Mouse (Mus musculus) heart, adult 2 months (tissue): Measurements from ENCODE around the gene Fezf2. TPM values are rescaled to one million over a fixed set of nuclear protein-coding genes. Genes with fewer than 3 reads are reported as not detected.
A peak's percentile ranks its signal among the peaks of the same experiment; 100 is the strongest.

ENCODE experiments used
- DNase-seq, 2 experiments: peaks; one replicate each; pipeline ENCODE4 v3.0.0; 2021
- H3K27ac ChIP-seq: fragments of 200-600 bp; 2 replicates; pipeline ENCODE4 v1.8.1; 2022
- H3K27me3 ChIP-seq: fragments of 200-500 bp; 2 replicates; pipeline ENCODE4 v1.6.1; 2012; ENCODE audit warnings: mild to moderate bottlenecking, low read length, inconsistent platforms, mixed read lengths; ENCODE audit not compliant: control insufficient read depth, insufficient read depth
- H3K36me3 ChIP-seq: fragments of 200-500 bp; 2 replicates; pipeline ENCODE4 v1.6.1; 2012; ENCODE audit warnings: low read length, inconsistent platforms; ENCODE audit not compliant: control insufficient read depth, insufficient read depth
- H3K4me1 ChIP-seq: fragments of 200-500 bp; 2 replicates; pipeline ENCODE4 v1.6.1; 2011; ENCODE audit warnings: low read length; ENCODE audit not compliant: control insufficient read depth, insufficient read depth
- H3K4me3 ChIP-seq: fragments of 200-600 bp; 2 replicates; pipeline ENCODE4 v1.8.1; 2022
- H3K79me2 ChIP-seq: fragments of 200-500 bp; replicated peaks from 2 replicates; pipeline ENCODE4 v1.6.1; 2012; ENCODE audit warnings: mild to moderate bottlenecking, inconsistent platforms, low read length, moderate library complexity, mixed read lengths; ENCODE audit not compliant: control insufficient read depth, insufficient read depth
- H3K9ac ChIP-seq: fragments of 200-500 bp; 2 replicates; pipeline ENCODE4 v1.6.1; 2012; ENCODE audit warnings: low read depth, mild to moderate bottlenecking, control low read depth, inconsistent platforms, low read length, mixed read lengths
- CTCF ChIP-seq: fragments of 200-600 bp; IDR thresholded peaks from 2 replicates; pipeline ENCODE4 v1.8.1; 2022; ENCODE audit warnings: antibody characterized with exemption, mild to moderate bottlenecking, moderate library complexity
- EP300 ChIP-seq: fragments of 200-500 bp; IDR thresholded peaks from 2 replicates; pipeline ENCODE4 v1.6.1; 2011; ENCODE audit warnings: low read depth, low read length, control low read depth; ENCODE audit not compliant: insufficient read depth
- POLR2A ChIP-seq: fragments of 200-500 bp; IDR thresholded peaks from 2 replicates; pipeline ENCODE4 v1.6.1; 2011; ENCODE audit warnings: mild to moderate bottlenecking, low read depth, low read length, control low read depth; ENCODE audit not compliant: insufficient read depth
- WGBS: fragments of 180-500 bp; shearing (Covaris S2); methylation state at CpG from one replicate; pipeline ENCODE4 v1.1.7; 2018; 5-methylcytosine and 5-hydroxymethylcytosine counted together
- intact Hi-C: fragments of 180-260 bp; cut with DNase I; formaldehyde crosslinking; loops from one replicate; pipeline ENCODE4 v1.15.1; 2025
- long read RNA-seq: library from polyadenylated mRNA; stranded (forward); transcript quantifications from one replicate; pipeline ENCODE4 v2.0.0, GENCODE M21; 2021
- polyA plus RNA-seq: library from polyadenylated mRNA; depleted of rRNA; stranded (reverse); fragments of >200 nt; gene quantifications from 2 replicates; pipeline ENCODE4 v1.2.3, GENCODE M21; 2012; rRNA removed
- total RNA-seq, 2 experiments: library from RNA; stranded (reverse); gene quantifications; 2 replicates each; pipeline ENCODE4 v1.2.3; 2021

The Fezf2 gene
- total RNA-seq: not detected
- polyA plus RNA-seq: not detected in 2 replicates
- long read RNA-seq: 0 reads

- Histone ChIP-seq H3K79me2 (no peaks in the 10 kb centered on the region), H3K4me1 (no peaks in the 10 kb centered on the region), H3K36me3 (no peaks in the 10 kb centered on the region), H3K27me3 (peaks cover 33% of the 10 kb centered on the region), H3K4me3 (no peak within 1 kb of the TSS), H3K27ac (no peak within 1 kb of the TSS), H3K9ac (no peak within 1 kb of the TSS)
- WGBS: 11% methylated on average over 2 of the region's 2 CpGs
- DNase-seq: no peak
- TF ChIP-seq CTCF (no peak), EP300 (no peak), POLR2A (no peak)
- intact Hi-C loops: no loop called here
These were observed at the start of gene Fezf2 for GRCm38 (mm10) chr14:12348089-12348488. TSS of gene Fezf2 (minus strand) at chr14:12348189.

GRCm38 (mm10) chr14:12397561-12397960, 49.6 kb upstream of the Fezf2 start:
- intact Hi-C loops: no loop called here
- Histone ChIP-seq H3K79me2 (no peaks in the 10 kb centered on the region), H3K4me3 (no peak overlapping the region), H3K4me1 (no peaks in the 10 kb centered on the region), H3K9ac (no peak overlapping the region), H3K27me3 (no peaks in the 10 kb centered on the region), H3K36me3 (no peaks in the 10 kb centered on the region), H3K27ac (no peak overlapping the region)
- WGBS: 66% methylated on average over 3 of the region's 3 CpGs
- DNase-seq: no peak
- TF ChIP-seq POLR2A (no peak), EP300 (no peak), CTCF (peak; percentile 36)

GRCm38 (mm10) chr14:12394318-12394717, 46.3 kb upstream of the Fezf2 start:
- Histone ChIP-seq H3K27me3 (no peaks in the 10 kb centered on the region), H3K9ac (no peak overlapping the region), H3K79me2 (no peaks in the 10 kb centered on the region), H3K4me1 (no peaks in the 10 kb centered on the region), H3K4me3 (no peak overlapping the region), H3K36me3 (no peaks in the 10 kb centered on the region), H3K27ac (no peak overlapping the region)
- intact Hi-C loops: no loop called here
- DNase-seq: no peak
- 66% methylated on average over 2 of the region's 2 CpGs for WGBS
- TF ChIP-seq EP300: no peak
- TF ChIP-seq CTCF: no peak
- no peak for TF ChIP-seq POLR2A

- H3K4me1 ChIP-seq: no peaks in the 10 kb centered on the region
- H3K4me3 ChIP-seq: no peak overlapping the region
- no peak for TF ChIP-seq EP300
- no peak overlapping the region for H3K27ac ChIP-seq
- no peaks in the 10 kb centered on the region for H3K79me2 ChIP-seq
- no peaks in the 10 kb centered on the region for H3K27me3 ChIP-seq
- WGBS: 74% methylated on average over 12 of the region's 12 CpGs
- no peaks in the 10 kb centered on the region for H3K36me3 ChIP-seq
- intact Hi-C loops: no loop called here
- H3K9ac ChIP-seq: no peak overlapping the region
- DNase-seq: no peak
These were observed 45.4 kb upstream of the Fezf2 start for GRCm38 (mm10) chr14:12393271-12393861.

- Histone ChIP-seq H3K27ac (no peak overlapping the region), H3K9ac (no peak overlapping the region), H3K27me3 (no peaks in the 10 kb centered on the region), H3K79me2 (no peaks in the 10 kb centered on the region), H3K4me3 (no peak overlapping the region), H3K36me3 (no peaks in the 10 kb centered on the region), H3K4me1 (no peaks in the 10 kb centered on the region)
- DNase-seq: no peak
- intact Hi-C loops: no loop called here
- TF ChIP-seq EP300 (no peak), POLR2A (no peak), CTCF (no peak)
- 59% methylated on average over 7 of the region's 7 CpGs for whole genome bisulfite sequencing
These were observed 43.2 kb upstream of the Fezf2 start for GRCm38 (mm10) chr14:12391167-12391566.

- TF ChIP-seq POLR2A (no peak), EP300 (no peak), CTCF (no peak)
- DNase-seq: no peak
- Histone ChIP-seq H3K79me2 (no peaks in the 10 kb centered on the region), H3K9ac (no peak overlapping the region), H3K27ac (no peak overlapping the region), H3K4me1 (no peaks in the 10 kb centered on the region), H3K36me3 (no peaks in the 10 kb centered on the region), H3K27me3 (no peaks in the 10 kb centered on the region), H3K4me3 (no peak overlapping the region)
- WGBS: 54% methylated on average over 14 of the region's 14 CpGs
- intact Hi-C loops: no loop called here
These were observed 40.9 kb upstream of the Fezf2 start for GRCm38 (mm10) chr14:12388806-12389436.
